Mouse (Mus musculus) thymus, postnatal 0 days (tissue): ENCODE measurements around the gene Rerg. TPM values are rescaled to one million over a fixed set of nuclear protein-coding genes. Genes with fewer than 3 reads are reported as not detected.

Experiments used
- DNase-seq: peaks from one replicate; pipeline ENCODE4 v3.0.0-alpha.2; 2015; ENCODE audit warnings: low spot score
- polyA plus RNA-seq: library from polyadenylated mRNA; unstranded; fragments of >200 nt; fragmentation: Nextera tagmentation; extraction: Ambion mirVana; gene quantifications from 2 replicates; pipeline ENCODE4 v1.2.1, GENCODE M21; 2015

Gene Rerg
- 1.6 TPM in 2 replicates for polyA plus RNA-seq

GRCm38 (mm10) chr6:137170226-137170625 is at the start of gene Rerg:
TSS of gene Rerg (minus strand) at chr6:137170497.
- no peak for DNase-seq

- DNase-seq, result no peak
These were observed 47.7 kb upstream of the Rerg start for GRCm38 (mm10) chr6:137217841-137218463.

DNA sequence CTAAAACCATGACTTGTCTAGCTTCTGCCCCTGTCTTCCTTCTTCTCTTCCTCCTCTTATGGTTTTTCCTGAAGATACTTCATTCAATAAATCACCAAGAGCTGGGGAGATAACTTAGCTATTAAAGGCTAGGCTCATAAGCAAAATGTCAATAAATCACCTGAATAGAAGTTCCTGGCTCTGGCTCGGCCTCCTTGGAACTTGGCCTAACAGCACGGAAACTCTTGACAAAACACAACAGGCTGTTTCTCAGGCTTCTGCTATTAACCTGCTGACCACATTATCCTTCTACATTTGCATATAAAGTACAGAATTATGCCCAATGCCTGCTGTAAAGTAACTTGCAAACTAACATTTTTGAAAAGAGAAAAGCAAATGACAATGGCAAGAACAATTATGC is 41.1 kb upstream of the Rerg start:
- no peak for DNase-seq

DNA sequence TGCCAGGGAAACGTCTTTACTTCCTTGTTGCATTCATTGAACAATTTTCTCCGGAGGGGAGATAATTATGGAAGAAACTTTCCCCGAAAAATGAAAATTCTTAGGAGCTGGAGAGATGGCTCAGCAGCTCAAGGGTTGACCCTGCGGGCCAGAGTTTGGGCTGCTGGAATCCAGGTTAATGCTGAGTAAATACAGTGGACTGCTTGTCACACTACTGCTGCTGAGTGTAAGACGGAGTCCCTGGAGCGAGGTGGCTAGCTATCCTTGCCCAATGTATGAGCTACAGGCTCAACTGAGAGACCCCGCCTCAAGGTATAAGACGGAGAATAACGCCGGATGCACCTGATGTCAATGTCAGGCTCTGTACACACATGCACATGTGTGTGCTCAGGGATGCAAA is 40.7 kb upstream of the Rerg start:
- DNase-seq, result no peak

DNA sequence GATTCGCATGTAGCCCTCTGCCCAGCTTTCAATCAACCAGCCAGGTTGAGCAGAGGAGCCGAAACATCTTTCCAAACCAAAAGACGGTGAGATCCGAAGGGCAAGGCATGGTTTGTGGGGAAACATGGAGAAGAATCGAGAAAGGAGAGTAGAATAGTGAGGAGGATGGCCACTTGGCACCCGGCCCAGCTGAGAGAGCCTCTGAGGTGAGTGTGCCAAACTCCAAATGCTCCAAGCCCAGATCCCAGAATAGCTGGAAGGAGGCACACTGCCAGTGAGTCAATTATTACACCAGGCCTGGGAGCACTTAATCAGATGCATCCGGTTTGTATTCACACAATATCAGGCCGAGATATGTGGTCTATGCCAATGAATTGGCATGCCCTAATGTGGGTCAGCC is 39.7 kb upstream of the Rerg start:
- no peak for DNase-seq

GRCm38 (mm10) chr6:137207126-137207525 is 36.8 kb upstream of the Rerg start:
- DNase-seq, result no peak

- peak; percentile 37 for DNase-seq
These were observed 35.5 kb upstream of the Rerg start for GRCm38 (mm10) chr6:137205662-137206400.

GRCm38 (mm10) chr6:137202661-137203060 is 32.4 kb upstream of the Rerg start:
- no peak for DNase-seq

GRCm38 (mm10) chr6:137201578-137201977 is 31.3 kb upstream of the Rerg start:
- DNase-seq, result no peak

DNA sequence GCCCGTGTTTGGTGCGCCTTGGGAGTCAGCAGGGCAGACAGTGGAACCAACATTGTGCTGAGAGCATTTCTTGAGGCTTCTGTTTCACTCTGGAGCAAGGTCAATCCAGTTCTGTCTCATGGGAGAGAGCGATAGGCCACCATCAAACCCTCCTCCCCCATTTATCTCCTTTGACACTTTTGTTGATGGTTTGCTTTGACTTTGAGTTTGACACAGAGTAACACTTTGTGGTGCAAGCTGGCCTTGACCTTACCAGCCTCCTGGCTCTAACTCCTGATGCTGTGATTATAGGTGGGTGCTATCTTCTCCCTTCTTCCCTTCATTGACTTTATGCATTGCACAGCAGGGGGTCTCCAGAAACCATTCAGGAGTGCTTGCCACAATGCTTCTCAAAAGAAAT is 30.9 kb upstream of the Rerg start:
- DNase-seq, result no peak

- peak; percentile 51 for DNase-seq
These were observed 21.8 kb upstream of the Rerg start for GRCm38 (mm10) chr6:137192063-137192462.

GRCm38 (mm10) chr6:137191026-137191425 is 20.7 kb upstream of the Rerg start:
- DNase-seq, result no peak

- no peak for DNase-seq
These were observed 20.3 kb upstream of the Rerg start for GRCm38 (mm10) chr6:137190577-137190976.

DNA sequence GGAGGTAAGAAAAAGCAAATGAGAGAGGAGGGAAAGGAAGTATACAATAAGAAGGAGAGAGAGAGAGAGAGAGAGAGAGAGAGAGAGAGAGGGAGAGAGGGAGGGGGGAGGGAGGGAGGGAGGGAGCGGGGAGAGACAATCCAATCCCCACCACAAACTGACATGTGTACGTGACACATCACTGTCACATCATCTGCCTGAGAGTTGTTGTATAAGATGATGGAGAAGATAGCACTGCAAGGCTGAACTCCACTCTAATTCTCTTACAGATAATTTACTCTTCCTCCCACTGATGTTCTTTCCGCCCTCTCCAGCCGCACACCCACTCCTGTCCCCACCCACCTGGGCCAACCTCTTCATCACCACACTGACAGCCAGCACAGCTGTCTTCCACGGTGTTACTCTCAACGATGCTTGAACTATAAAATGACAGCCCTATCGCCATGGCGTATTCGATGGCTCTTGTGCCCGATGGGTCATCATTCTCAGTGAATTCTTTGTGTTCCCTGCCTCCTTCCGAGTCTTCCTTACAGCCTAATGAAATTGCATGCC is 18.2 kb upstream of the Rerg start:
- no peak for DNase-seq

DNA sequence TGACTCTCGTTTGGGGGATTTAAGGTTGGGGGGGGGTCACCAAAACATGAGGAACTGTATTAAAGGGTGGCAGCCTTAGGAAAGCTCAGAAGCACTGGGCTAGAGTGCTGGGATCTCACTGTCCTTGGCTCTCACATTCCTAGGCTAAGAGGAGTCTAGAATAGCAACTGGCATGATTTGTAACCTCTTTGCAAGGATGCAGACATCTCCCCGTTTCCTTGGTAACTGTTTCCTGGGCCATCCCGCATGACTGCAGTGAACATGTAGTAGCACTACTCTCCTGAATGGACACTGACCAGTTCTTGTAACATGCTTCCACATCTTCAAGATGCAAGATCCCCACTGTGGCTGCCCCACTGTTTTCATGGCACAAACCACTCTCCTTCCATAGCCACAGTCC is 17.1 kb upstream of the Rerg start:
- no peak for DNase-seq

- no peak for DNase-seq
These were observed 10.3 kb upstream of the Rerg start for GRCm38 (mm10) chr6:137180636-137181035.

- DNase-seq, result no peak
These were observed 9.8 kb upstream of the Rerg start for GRCm38 (mm10) chr6:137180115-137180514.

DNA sequence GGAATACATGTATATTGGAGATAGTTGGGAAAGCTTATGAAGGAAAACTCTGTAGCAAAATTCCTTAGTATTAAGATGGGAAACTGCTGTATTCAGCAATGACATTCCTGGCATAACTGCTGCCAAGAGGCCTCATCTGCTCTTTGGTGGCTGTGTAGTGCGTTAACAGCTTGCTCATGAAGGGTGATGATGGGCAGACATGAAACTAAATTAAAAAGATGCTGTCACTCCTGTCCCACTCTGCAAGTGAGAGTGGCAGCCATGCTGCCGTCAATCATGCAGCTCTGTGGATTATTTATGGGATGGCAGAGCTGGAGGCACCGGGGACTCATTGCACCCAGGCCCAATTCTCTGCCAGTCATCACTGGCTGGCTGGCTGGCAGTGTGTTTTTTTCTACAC is 8.7 kb upstream of the Rerg start:
- no peak for DNase-seq

- no peak for DNase-seq
These were observed 349 bp upstream of the Rerg start for GRCm38 (mm10) chr6:137170646-137171045.

DNA sequence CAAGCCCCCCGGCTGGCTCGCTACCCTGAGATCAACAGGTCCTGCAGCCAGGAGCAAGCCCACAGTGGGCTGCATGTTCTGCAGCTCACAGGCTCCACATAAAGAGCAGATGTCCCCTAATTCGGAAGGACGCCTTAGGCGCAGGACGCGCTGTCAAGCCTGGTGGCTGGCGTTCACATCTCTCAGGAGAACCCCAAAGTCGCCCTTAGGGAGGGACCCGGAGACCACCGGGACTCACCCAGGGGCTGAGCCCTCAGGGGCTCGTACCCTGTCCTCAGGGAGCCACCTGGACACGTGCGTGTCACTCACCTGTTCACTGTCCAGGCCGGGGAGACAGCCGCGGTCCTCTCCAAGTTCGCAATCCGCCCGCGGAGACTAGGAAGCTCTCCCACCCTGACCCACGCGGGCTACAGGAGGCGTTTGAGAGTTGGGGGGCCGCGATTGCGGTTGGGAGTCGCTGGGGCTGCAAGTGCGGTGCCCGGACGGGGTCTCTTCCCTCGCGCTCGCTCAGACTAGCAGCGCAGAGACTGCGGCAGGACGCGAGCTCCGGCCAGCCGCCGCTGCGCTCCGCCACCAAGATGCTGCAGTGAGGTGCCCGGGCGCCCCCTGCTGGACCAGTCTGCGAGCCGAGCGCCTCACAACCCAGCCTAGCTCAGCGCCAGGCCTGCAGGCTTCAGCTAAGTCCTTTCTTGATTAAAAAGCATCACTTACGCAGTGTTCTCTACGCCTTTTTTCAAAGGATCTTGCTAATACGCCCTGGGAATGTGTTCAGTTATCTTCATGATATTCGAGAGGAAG is 927 bp downstream of the Rerg start:
- peak; percentile 66 for DNase-seq

- DNase-seq, result no peak
These were observed 3.5 kb downstream of the Rerg start for GRCm38 (mm10) chr6:137166843-137167242.

- DNase-seq, result no peak
These were observed 6.7 kb downstream of the Rerg start for GRCm38 (mm10) chr6:137163571-137163970.
